Mouse (Mus musculus) B cell, adult 62 days (primary cell): ENCODE measurements around the gene Fam20c. TPM values are rescaled to one million over a fixed set of nuclear protein-coding genes. Genes with fewer than 3 reads are reported as not detected.

ENCODE experiments used
- total RNA-seq: library from RNA; stranded (reverse); gene quantifications from 4 replicates; pipeline ENCODE4 v1.2.4, GENCODE M21; 2023

Gene Fam20c
- not detected in 4 replicates for total RNA-seq

GRCm38 (mm10) chr5:138754303-138755120 lies at the start of gene Fam20c:
Fam20c (plus strand) TSS chr5:138754514.

GRCm38 (mm10) chr5:138819780-138820179 lies 65.5 kb downstream of the Fam20c start, which contains the start of gene Gm5294:
Gm5294 (plus strand) TSS chr5:138820080.

Other genes with a start within 250 kb of the Fam20c start
- gene 1700123K08Rik, start 189.8 kb upstream of the Fam20c start, total RNA-seq = not detected in 4 replicates
- 44.7 to 45.1 TPM (median 44.7 TPM) in 4 replicates for gene Zfp68, start 134.8 kb upstream of the Fam20c start, total RNA-seq
- 5.0 to 7.1 TPM (median 6.8 TPM) in 4 replicates for gene A430033K04Rik, start 131.7 kb upstream of the Fam20c start, total RNA-seq
- gene Gm5294, start 65.6 kb downstream of the Fam20c start, total RNA-seq = not detected in 4 replicates
- gene Pdgfa, start 242.9 kb downstream of the Fam20c start, total RNA-seq = not detected in 4 replicates